Mouse (Mus musculus) layer of hippocampus, postnatal 25 days (tissue): Measurements from ENCODE around the gene BC005624. TPM values are rescaled to one million over a fixed set of nuclear protein-coding genes. Genes with fewer than 3 reads are reported as not detected.
"Not testable (repeated sequence)": the region's sequence is repeated elsewhere in the genome, so short reads cannot be mapped to it uniquely, and the experiment has no call there.

Experiments used
- DNase-seq, 2 experiments: peaks; one replicate each; pipeline ENCODE4 v3.0.0; 2022; ENCODE audit warnings: mixed read lengths in 2 of 2, low spot score in 1 of 2; ENCODE audit errors: extremely low spot score in 1 of 2
- total RNA-seq, 2 experiments: library from RNA; stranded (reverse); gene quantifications; 2 replicates each; pipeline ENCODE4 v1.2.3; 2021

Gene BC005624
- total RNA-seq, 2 experiments from 2014 or later: 60.0 to 61.7 TPM

- no peak for DNase-seq
Observed at GRCm38 (mm10) chr2:30933032-30933431, 49.0 kb downstream of the BC005624 start.

- DNase-seq: no peak
Observed at GRCm38 (mm10) chr2:30931922-30932321, 50.1 kb downstream of the BC005624 start.

- not testable (repeated sequence) for DNase-seq
Observed at GRCm38 (mm10) chr2:30930846-30931245, 51.2 kb downstream of the BC005624 start.

GRCm38 (mm10) chr2:30929483-30930045 is 52.4 kb downstream of the BC005624 start, which contains the start of gene Ptges:
Ptges (minus strand) TSS chr2:30929863.
- peak; percentile 64 to 74 for DNase-seq

- no peak for DNase-seq
Observed at GRCm38 (mm10) chr2:30928893-30929482, 53.0 kb downstream of the BC005624 start.

GRCm38 (mm10) chr2:30927844-30928628 is 54.0 kb downstream of the BC005624 start:
- peak; percentile 73 to 96 for DNase-seq

GRCm38 (mm10) chr2:30927151-30927781 is 54.7 kb downstream of the BC005624 start:
- no peak for DNase-seq

GRCm38 (mm10) chr2:30926381-30926780 is 55.6 kb downstream of the BC005624 start:
- no peak for DNase-seq

- no peak for DNase-seq
Observed at GRCm38 (mm10) chr2:30925181-30925580, 56.8 kb downstream of the BC005624 start.

- no peak for DNase-seq
Observed at GRCm38 (mm10) chr2:30923099-30923498, 58.9 kb downstream of the BC005624 start.

Other genes starting within 250 kb of the BC005624 start
- 1 to 10 TPM; 4.0 to 5.5 TPM for gene 1700001O22Rik, start 178.5 kb downstream of the BC005624 start, total RNA-seq
- gene Ntmt1, start 174.4 kb downstream of the BC005624 start, total RNA-seq: 10 to 100 TPM; 34.8 to 35.2 TPM
- gene Asb6, start 151.9 kb downstream of the BC005624 start, total RNA-seq: 10 to 100 TPM; 35.1 to 40.1 TPM
- gene Prrx2, start 147.2 kb downstream of the BC005624 start, total RNA-seq: 1 to 10 TPM; 1.7 to 3.3 TPM
- 1 to 10 TPM; 2.7 to 4.2 TPM for gene Ptges, start 52.3 kb downstream of the BC005624 start, total RNA-seq
- gene Tor1b, start 29.2 kb downstream of the BC005624 start, total RNA-seq: 10 to 100 TPM; 37.4 to 39.6 TPM
- 10 to 100 TPM; 47.5 to 48.8 TPM for gene Tor1a, start 14.3 kb downstream of the BC005624 start, total RNA-seq
- 10 to 100 TPM; 82.8 to 89.9 TPM for gene Usp20, start 78 bp upstream of the BC005624 start, total RNA-seq
- 100 to 1,000 TPM in 1 of 2 experiments, 10 to 100 TPM in 1; 95.1 to 118 TPM for gene Fnbp1, start 159.8 kb upstream of the BC005624 start, total RNA-seq
- 10 to 100 TPM; 45.2 to 49.6 TPM for gene Gpr107, start 170.1 kb upstream of the BC005624 start, total RNA-seq